Mouse (Mus musculus) frontal cortex, postnatal 14 days (tissue): ENCODE data around the gene Zfp629.
A peak's percentile ranks its signal among the peaks of the same experiment; 100 is the strongest.

Source experiments
- DNase-seq, 2 experiments: peaks; one replicate each; pipeline ENCODE4 v3.0.0; 2022; ENCODE audit warnings: low spot score in 2 of 2

Gene Zfp629

DNA sequence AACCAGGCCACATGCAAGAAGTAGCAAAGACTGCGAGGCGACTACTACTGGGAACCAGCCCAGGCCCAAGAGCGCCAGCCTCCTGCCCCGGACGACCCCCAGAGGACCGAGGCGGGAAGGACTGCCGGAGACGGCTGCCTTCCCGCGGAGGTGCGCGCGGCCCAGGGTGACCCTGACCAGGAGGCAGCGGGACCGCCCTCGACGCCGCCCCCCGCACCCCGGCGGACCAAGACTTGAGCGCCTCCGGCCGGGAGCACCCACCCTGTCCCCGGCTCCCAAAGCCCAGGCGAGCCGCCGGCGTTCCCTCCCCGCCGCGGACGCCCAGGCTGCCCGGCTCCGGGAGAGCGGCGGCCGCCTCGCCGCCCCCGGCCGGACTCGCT is 1.1 kb downstream of the Zfp629 start:
- DNase-seq: no peak

DNA sequence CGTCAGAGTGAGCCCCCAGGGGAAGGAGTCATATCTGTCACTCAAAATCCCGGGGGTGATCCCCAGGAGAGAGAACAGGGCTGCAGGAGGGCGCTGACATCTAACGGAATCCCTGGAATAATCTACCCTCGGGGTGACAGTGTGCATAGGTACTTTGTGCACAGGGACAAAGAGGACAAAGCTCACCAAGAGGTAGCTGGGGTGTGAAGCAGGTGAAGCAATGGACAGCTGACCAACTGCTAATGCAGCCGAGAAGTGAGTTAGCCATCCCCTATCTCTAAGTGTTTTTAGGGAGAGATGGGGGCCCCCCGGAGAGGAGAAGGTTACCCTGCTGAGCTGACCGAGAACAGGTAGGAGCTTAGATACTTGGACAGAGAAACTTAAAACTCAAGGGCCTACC is 1.5 kb downstream of the Zfp629 start:
- no peak for DNase-seq

DNA sequence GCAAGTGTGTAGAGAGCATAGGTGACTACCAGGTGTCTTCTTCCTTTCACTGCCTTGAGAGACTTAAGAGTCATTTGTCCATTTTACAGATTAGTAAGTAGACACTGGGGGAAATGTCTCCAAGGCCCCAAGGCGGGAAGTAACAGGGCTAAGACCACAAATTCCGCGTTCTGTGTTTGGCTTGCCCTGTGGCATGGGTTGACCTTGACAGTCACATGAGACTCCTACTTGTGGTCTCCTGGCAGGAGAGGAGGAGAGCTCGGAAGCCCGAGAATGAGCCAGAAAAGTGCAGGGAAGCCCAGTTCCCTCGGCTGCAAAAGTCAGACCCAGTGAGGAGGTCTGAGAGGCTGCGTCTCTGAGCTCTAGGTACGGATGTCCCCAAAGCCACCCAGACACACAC is 2.1 kb downstream of the Zfp629 start:
- DNase-seq: no peak

DNA sequence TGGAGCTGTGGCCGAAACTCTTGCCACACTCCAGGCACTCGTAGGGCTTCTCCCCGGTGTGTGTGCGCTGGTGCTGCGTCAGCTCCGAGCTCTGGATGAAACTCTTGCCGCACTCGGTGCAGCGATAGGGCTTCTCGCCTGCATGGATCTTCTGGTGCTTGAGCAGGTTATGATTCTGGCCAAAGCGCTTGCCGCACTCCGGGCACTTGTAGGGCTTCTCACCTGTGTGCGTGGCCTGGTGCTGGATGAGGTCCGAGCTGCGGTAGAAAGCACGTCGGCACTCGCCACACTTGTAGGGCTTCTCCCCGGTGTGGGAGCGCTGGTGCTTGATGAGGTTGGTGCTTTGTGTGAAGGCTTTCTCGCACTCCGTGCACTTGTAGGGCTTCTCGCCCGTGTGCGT is 4.0 kb downstream of the Zfp629 start:
- no peak for DNase-seq

DNA sequence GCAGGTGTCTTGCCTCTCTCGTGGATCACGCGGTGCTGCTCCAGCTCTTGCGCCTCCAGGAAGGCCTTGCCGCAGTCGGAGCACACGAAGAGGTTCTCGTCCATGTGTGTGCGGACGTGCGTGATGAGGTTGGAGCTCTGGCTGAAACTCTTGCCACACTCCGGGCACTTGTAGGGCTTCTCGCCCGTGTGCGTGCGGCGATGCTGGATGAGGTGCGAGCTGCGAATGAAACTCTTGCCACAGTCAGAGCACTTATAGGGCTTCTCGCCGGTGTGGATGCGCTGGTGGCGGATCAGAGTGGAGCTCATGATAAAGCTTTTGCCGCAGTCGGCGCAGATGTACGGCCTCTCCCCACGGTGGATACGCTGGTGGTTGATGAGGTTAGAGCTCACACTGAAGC is 4.6 kb downstream of the Zfp629 start:
- DNase-seq: no peak

DNA sequence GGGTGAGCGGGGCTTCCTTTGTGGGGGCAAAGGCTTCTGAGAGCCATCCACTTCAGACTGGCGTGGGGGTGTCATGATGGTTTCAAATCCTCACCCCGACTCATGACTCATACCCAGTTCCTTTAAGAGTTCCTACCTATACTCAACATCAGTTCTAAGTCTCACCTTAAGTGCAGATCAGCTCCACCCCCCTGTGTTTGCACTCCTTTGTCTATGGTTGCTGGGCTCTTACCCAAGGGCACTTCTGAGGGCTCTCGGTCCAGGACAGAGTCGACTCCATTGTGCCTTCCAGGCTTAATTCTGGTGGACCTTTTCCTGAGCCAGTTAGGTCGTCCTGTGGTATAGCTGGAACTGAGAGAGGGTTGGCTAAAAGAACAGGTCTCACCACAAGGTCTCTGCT is 8.4 kb downstream of the Zfp629 start:
- DNase-seq: no peak

DNA sequence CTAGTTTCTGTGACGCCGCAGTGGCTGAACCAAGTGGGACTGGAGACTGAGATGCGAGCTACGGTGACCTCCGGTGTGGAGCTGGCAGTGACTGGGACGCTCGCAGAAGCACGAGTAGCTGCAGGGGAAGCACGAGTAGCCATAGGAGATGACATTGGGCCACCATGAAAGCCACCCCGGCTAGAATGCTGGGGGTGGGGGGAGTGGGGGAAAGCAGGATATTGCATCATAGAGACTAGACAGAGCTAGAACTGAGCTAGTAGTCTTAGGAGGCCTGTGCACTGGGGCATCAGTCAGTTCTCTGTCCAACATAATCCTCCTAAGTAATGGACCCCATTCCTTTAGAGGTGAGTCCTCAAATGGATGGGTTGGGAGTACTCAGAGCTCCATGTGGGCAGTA is 11.3 kb downstream of the Zfp629 start:
- no peak for DNase-seq

DNA sequence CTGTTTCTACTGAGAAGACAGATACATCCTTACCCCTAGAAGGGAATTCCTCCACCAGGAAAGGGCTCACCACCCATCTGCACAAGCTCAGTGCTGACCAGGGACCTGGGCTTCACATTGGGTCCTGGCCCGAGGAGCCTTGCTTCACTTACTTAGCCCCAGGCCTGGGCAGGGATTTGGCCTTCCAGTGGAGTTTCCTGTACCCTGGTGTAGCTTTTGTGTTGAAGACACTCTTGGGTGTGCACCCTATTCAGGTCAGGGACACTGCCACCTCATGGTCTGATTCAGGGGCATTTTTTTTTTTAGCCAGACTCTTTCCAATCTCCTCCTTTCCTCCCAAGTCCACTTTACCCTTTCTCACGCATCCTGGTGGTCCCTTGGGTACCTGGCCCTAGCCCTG is 12.7 kb downstream of the Zfp629 start:
- DNase-seq: no peak

DNA sequence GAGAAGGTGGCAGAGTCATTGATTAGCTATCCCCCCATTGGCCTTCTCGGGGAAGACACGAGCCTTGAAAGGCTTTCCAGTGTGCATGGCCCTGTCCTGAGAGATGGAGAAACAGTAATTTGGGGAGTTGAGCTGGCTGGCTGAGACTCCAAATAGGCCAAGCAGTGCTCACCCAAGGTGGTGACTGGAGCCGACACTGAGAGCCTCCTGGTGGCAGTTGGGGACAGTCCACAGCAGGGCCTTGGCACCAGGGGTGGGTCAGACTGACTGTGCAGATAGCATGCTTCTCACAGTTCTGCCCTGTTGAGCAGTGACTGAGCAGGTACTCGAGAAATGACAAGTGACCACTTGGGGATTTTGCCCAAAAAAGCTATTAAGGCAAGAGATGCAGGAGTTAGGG is 13.9 kb downstream of the Zfp629 start:
- no peak for DNase-seq

DNA sequence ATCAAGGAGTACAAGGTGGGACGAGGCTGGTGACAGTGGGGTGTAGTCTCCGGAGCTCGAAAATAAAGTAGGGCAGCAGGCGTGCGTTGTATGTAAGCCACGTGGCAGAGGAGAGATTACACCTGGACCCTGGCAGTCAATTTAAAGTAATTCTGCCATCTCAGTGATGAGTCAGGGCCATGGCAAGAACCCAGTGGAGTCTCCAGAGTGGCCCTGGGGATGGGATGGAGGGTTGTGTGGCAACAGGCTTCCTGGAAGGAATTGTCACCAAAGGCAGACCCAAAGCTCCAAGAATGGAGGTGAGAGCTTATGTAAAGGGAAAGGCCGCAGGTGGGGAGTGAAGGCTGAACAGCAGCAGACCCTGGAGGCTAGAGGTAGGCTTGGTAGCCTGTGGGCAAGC is 15.0 kb downstream of the Zfp629 start:
- no peak for DNase-seq

DNA sequence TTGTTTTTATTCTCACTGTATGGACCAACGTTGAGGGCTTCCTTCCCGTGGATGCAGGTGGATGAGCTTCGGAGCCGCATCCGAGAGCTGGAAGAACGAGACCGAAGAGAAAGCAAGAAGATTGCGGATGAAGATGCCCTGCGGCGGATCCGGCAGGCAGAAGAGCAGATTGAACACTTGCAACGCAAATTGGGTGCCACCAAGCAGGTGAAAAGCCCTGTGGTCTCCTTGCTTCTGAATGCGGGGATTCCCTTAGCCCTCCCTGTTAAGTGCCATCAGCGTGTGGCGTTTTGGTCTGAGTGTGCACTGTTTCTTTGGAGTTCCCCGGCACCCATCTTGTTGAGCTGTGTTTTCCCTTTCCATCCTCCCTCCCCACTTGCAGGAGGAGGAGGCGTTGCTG is 18.9 kb downstream of the Zfp629 start:
- DNase-seq: no peak

DNA sequence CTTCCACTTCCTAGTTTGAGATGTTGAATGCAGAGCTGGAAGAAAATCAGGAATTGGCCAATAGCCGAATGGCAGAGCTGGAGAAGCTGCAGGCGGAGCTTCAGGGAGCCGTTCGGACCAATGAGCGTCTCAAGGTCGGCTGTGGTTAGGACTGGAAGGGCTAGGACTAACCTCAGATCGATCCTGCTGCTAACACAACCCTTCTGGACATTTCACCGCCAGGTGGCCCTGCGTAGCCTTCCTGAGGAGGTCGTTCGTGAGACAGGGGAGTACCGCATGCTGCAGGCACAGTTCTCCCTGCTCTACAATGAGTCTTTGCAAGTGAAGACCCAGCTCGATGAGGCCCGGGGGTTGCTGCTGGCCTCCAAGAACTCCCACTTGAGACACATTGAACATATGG is 23.0 kb downstream of the Zfp629 start:
- DNase-seq: no peak

DNA sequence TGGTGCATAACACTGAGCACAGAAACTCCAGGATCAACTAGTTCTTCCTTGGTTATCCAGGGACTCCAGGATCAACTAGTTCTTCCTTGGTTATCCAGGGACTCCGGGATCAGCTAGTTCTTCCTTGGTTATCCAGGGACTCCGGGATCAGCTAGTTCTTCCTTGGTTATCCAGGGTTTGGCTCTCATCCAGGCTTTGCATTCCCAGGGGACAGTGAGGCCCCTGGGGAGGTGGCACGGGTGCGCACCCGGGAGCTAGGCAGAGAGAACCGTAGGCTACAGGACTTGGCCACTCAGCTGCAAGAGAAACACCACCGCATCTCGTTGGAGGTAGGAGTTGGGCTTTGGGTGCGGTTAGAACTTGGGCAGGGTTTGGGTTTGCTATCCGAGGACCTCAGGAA is 24.5 kb downstream of the Zfp629 start:
- no peak for DNase-seq

DNA sequence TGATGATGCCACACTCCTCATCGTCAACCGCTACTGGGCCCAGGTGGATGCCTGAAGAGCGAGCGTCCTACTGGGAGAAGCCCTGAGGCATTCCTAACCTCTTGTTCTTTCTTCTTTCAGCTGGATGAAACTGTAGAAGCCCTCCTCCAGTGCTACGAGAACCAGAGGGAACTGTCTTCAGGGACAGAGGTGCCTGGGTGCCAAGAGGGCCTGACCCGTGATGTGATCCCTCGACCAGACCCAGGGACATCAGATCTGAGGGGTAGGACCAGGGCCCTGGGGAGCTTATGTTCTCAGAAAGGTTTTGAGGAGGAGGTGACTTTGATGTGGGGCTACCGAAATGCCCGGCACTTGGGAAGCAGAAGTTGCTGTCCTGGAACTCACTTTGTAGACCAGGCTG is 26.0 kb downstream of the Zfp629 start:
- DNase-seq: no peak

DNA sequence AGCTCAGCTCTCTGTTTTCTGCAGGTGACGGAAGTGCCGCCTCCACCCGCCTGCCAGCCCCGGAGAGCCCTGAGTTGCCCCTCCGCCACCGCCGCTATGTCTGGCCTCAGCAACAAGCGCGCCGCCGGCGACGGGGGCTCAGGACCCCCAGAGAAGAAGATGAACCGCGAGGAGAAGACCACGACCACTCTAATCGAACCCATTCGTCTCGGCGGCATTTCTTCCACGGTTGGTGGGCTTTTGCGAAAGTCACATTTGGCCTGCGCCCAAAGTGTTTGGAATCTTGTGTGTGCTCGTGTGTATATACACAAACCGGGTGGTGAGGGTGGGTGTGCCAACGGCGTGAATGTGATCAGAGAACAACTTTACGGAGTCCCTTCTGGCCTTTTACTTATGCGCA is 26.7 kb downstream of the Zfp629 start:
- no peak for DNase-seq

DNA sequence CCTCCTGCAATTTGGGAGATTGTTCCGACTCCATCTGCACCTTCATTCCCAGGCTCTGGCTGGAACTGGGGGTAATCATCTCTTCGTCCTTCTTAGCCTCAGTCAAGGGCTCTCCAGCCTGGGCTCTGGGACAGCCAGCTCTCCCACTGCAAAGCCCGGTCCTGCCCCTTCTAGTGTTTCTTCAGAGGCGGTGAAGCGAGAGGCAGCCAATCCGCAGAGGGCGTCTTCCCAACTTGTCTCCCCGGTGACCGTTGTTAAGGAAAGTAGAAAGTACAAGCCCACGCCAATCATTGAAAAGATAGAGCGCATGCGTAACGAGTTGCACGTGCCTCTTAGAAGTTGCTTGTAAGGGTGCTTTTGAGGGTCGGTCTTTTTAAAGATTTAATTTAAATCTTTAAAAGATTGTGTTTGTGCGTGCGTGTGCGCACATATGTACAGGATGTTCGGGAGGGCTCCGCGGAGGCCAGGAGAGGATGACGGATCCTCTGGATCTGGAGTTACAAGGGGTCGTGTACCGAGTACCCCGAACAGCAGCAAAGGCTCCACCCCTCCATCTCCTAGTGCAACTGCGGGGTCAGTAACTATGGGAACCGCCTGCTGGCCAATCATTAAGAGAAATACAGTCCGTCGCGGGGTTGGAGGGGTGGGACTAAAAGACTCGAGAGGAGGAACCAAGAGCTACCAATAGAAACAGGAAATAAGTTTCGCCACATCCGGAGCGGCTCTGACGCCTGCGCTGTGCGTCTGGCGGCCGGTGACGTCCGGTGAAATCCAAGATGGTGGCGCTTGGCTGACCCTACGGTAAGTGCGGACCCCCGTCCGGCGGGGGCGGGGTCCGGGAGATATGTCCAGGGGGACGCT is 27.4 kb downstream of the Zfp629 start, which contains the start of the genes Ccdc189 and Rnf40:
Gene Ccdc189 (minus strand): TSS at position 585 of the 861 bp plus-strand sequence.
Gene Rnf40 (plus strand): TSS at position 757 of the 861 bp plus-strand sequence.
- DNase-seq: peak; percentile 93 to 96

DNA sequence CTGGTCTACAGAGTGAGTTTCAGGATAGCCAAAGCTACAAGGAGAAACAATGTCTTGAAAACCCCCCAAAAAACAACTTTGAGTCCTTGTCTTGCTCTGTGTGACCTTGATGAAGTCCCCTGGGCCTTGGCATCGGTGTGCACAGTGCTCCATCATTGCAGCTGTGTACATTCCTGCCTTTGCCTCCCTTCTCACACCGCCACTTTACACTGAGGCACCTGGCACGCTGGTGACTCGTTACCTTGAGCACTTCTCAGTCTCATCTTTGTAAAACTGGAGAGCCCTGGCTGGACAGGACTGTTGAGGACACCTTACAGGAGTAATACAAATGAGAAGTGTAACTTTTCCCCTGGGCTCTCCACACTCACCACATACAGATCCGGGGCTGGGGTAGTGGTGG is 28.4 kb downstream of the Zfp629 start:
- no peak for DNase-seq

DNA sequence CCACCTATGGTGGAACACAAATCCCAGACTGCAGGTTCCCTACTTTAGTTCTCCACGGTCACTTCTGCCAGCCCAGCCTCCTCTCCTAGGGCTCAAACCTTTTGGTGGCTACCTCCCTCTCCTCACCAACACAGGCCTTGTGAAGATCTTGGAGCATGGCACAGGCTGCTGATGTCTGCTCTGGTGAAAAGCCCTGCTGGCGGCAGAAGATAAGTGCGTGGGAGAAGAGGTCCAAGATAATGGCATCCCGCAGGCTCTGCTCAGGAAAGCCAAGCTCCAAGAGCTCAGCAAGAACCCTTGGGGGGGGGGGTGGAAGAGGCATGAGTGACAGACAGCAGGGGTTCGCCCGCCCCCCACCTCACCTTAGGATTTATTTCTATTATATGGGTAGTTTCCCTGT is 29.4 kb downstream of the Zfp629 start:
- DNase-seq: no peak

DNA sequence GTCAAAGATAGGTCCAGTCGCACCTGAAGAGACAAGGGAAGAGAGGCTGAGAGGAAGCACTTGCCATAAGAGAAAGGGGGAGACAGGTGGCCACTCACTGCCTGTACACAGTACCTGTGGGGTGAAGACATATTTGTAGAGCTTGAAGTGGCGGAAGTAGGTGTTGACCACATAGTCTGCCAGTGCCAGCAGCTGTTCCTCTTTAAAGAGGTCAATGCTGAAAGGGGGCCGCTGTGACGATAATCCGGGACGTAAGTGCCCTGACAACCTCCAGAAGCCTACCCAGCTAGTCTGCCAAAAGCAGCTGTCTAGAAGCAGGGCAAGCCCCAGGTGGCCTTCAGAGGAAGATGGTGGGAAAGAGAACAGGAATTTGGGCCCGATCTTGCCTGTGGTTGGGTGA is 30.6 kb downstream of the Zfp629 start:
- no peak for DNase-seq

DNA sequence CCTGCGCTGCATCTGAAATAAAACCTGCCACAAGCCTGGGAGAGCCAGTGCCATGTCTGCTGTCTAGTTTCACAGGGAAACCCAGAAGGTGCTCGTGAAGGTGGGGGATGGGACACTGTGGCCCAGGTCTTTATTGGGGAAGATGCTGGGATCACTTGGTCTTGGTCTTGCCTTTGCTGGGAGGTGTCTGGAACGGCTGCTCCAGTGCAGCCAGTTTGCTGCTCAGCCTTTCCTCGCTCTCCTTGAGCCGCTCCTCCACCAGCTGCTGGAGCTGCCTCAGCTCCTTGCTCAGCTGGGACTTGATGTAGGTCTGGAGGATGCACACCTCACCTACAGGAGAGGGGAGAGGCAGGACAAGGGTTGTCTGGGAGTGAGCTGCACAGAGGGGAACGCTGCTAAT is 32.3 kb downstream of the Zfp629 start:
- DNase-seq: no peak

DNA sequence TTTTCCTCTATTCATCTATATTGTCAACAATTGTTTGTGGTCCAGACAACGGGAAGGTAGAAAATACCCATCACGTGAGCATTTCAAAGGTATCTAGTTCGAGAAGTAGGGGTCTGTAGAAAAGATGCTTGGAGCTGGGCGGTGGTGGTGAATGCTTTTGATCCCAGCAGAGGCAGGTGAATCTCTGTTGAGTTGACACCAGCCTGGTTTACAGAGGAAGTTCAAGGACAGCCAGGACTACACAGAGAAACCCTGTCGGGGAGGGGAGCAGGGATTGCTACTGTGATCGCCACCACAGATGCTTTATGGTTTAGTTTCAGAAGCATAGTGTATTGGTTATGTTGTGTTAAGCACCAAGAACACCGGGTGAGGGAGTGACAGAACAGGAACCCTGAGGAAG is 41.5 kb downstream of the Zfp629 start:
- DNase-seq: no peak

DNA sequence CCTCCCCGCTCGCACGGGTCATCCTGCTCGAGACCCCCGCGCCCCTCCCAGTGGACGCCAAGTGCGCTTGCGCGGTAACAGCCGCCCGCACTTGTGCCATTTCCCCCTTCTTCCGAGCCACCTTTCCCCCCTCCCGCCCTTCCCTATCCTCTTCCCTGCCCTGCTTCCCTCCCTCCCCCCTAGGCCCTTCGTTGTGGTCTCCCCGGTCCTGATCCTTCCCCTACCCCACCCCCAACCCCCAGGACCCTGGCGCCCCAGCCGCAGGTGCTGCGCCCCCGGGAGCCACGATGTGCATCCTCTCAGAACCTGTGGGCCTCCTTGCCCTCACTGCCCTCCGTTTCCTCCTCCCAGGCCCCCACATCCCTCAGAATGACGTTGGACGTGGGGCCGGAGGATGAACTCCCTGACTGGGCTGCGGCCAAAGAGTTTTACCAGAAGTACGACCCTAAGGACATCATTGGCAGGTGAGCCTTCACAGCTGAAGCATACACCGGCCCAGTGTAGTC is 42.0 kb downstream of the Zfp629 start:
- DNase-seq: no peak

DNA sequence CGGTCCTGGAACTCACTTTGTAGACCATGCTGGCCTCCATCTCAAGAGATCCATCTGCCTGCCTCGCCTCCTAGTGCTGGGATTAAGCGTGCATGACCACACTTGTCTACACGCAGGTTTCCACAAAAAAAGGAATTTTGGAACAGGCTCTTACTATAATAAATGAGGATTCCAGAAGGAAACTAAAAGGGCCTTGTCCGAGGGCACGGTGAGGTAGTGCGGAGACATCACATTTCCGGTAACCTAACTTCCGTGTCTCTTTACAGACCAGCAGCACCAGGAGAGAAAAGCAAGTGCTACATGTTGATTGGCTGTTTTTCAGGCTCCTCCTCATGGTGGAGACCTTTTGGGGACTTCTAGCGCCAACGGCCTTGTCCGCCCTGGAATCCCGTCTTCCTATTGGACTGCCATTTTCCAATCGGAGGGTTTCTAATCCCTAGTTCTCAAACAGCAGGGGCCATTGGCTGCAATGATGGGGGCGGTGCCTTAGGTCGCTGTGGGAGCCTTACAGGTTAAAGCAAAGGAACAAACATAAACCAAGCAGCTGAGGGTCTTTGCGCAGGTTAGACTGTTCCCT is 42.6 kb downstream of the Zfp629 start, which contains the start of gene Phkg2:
Gene Phkg2 (plus strand): TSS at position 446 of the 577 bp plus-strand sequence.
- peak; percentile 88 to 95 for DNase-seq
